Mouse (Mus musculus) C2C12 (cell line): ENCODE measurements around the gene Csrnp1. TPM values are rescaled to one million over a fixed set of nuclear protein-coding genes. Genes with fewer than 3 reads are reported as not detected.

Source experiments
- H3K27me3 ChIP-seq: one replicate; pipeline ENCODE4 v1.6.1; 2011; ENCODE audit not compliant: control insufficient read depth, insufficient read depth, insufficient read length
- H3K36me3 ChIP-seq: one replicate; pipeline ENCODE4 v1.6.1; 2011; ENCODE audit not compliant: control insufficient read depth, insufficient read depth
- H3K4me3 ChIP-seq: one replicate; pipeline ENCODE4 v1.5.1; 2011; ENCODE audit warnings: mild to moderate bottlenecking, control low read depth; ENCODE audit not compliant: poor library complexity, insufficient read depth, severe bottlenecking
- H3K79me2 ChIP-seq: one replicate; pipeline ENCODE4 v1.6.1; 2011; ENCODE audit not compliant: control insufficient read depth, insufficient read depth
- H3K79me3 ChIP-seq: one replicate; pipeline ENCODE4 v1.6.1; 2011; ENCODE audit warnings: low read depth, control low read depth
- H3ac ChIP-seq: one replicate; pipeline ENCODE3; 2011; ENCODE audit warnings: low read depth; ENCODE audit not compliant: control insufficient read depth, insufficient read length
- CEBPB ChIP-seq: IDR thresholded peaks from one replicate; pipeline ENCODE4 v1.6.1; 2011; ENCODE audit warnings: low read depth, mild to moderate bottlenecking, control low read depth, moderate library complexity
- CTCF ChIP-seq: IDR thresholded peaks from one replicate; pipeline ENCODE4 v1.5.1; 2011; ENCODE audit not compliant: control insufficient read depth, insufficient read depth, insufficient read length
- FOSL1 ChIP-seq: IDR thresholded peaks from one replicate; pipeline ENCODE4 v1.8.0; 2011; ENCODE audit warnings: mild to moderate bottlenecking, low read length; ENCODE audit not compliant: poor library complexity, insufficient read depth, severe bottlenecking
- MAX ChIP-seq: IDR thresholded peaks from one replicate; pipeline ENCODE4 v1.6.1; 2011; ENCODE audit warnings: mild to moderate bottlenecking, control low read depth
- MYOD1 ChIP-seq: IDR thresholded peaks from one replicate; pipeline ENCODE4 v1.6.1; 2011; ENCODE audit warnings: low read depth; ENCODE audit not compliant: control insufficient read depth, insufficient read length
- MYOG ChIP-seq: IDR thresholded peaks from one replicate; pipeline ENCODE4 v1.6.1; 2011; ENCODE audit not compliant: control insufficient read depth, insufficient read length; ENCODE audit errors: extremely low read depth
- USF1 ChIP-seq: IDR thresholded peaks from one replicate; pipeline ENCODE4 v1.6.1; 2011; ENCODE audit warnings: low read depth, mild to moderate bottlenecking, control low read depth, moderate library complexity
- polyA plus RNA-seq: library from polyadenylated mRNA; unstranded; fragments of >200 nt; fragmentation: generic; extraction: Trizol; gene quantifications from one replicate; pipeline ENCODE4 v1.2.1, GENCODE M21; 2012; ENCODE audit warnings: missing spikeins

Csrnp1 gene
- polyA plus RNA-seq, 1 experiment: 21.2 TPM

- Histone ChIP-seq H3K36me3 (no peaks in the 10 kb centered on the region), H3K79me3 (no peaks in the 10 kb centered on the region), H3ac (no peak overlapping the region), H3K4me3 (no peak overlapping the region), H3K79me2 (no peaks in the 10 kb centered on the region), H3K27me3 (no peaks in the 10 kb centered on the region)
- no peak for TF ChIP-seq MYOG
- TF ChIP-seq USF1: no peak
- no peak for TF ChIP-seq CTCF
- no peak for TF ChIP-seq MAX
- TF ChIP-seq FOSL1: no peak
- TF ChIP-seq CEBPB: no peak
Observed at GRCm38 (mm10) chr9:119958835-119959234, 25.6 kb downstream of the Csrnp1 start.

DNA sequence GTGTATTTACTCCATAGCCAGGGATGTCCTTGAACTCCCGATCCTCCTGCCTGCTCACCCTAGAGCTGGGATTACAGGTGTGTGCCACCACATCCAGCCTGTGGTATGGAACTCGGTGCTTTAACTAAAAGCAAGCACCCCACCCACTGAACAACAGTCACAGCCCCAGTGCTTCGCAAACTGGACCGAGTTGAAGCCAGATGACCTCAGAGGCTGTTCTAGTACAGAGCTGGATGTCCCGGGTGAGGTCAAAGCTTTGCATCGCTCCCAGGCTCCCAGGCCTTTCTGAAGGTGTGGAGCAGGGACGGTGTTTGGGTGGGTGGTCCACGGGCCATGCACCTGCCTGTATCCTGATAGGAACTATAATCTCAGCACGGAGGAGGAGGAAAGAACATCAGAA, 33.1 kb downstream of the Csrnp1 start:
- Histone ChIP-seq H3ac (no peak overlapping the region), H3K36me3 (no peaks in the 10 kb centered on the region), H3K4me3 (no peak overlapping the region), H3K79me3 (no peaks in the 10 kb centered on the region), H3K79me2 (no peaks in the 10 kb centered on the region), H3K27me3 (peaks cover 9% of the 10 kb centered on the region)
- TF ChIP-seq MAX: no peak
- TF ChIP-seq CTCF: no peak
- no peak for TF ChIP-seq CEBPB
- no peak for TF ChIP-seq USF1

- TF ChIP-seq MYOD1 (no peak), MAX (no peak), MYOG (no peak), CTCF (no peak), USF1 (no peak), FOSL1 (no peak), CEBPB (no peak)
- Histone ChIP-seq H3K79me2 (no peaks in the 10 kb centered on the region), H3K79me3 (no peaks in the 10 kb centered on the region), H3K27me3 (peaks cover 9% of the 10 kb centered on the region), H3K36me3 (no peaks in the 10 kb centered on the region), H3ac (no peak overlapping the region), H3K4me3 (no peak overlapping the region)
Observed at GRCm38 (mm10) chr9:119950434-119950833, 34.0 kb downstream of the Csrnp1 start.

GRCm38 (mm10) chr9:119948804-119949203, 35.7 kb downstream of the Csrnp1 start:
- Histone ChIP-seq H3K27me3 (peaks cover 9% of the 10 kb centered on the region), H3K79me3 (no peaks in the 10 kb centered on the region), H3K36me3 (no peaks in the 10 kb centered on the region), H3K4me3 (no peak overlapping the region), H3K79me2 (no peaks in the 10 kb centered on the region), H3ac (no peak overlapping the region)
- TF ChIP-seq USF1 (no peak), MYOD1 (no peak)

GRCm38 (mm10) chr9:119945173-119945900, 39.1 kb downstream of the Csrnp1 start:
- Histone ChIP-seq H3K79me2 (no peaks in the 10 kb centered on the region), H3K79me3 (no peaks in the 10 kb centered on the region), H3K36me3 (no peaks in the 10 kb centered on the region), H3ac (no peak overlapping the region), H3K4me3 (no peak overlapping the region), H3K27me3 (peaks cover 5% of the 10 kb centered on the region)
- TF ChIP-seq MYOG: no peak
- no peak for TF ChIP-seq CEBPB
- TF ChIP-seq MYOD1: no peak
- TF ChIP-seq MAX: no peak
- no peak for TF ChIP-seq FOSL1
- TF ChIP-seq CTCF: peak; percentile 11
- TF ChIP-seq USF1: no peak

- Histone ChIP-seq H3K79me2 (no peaks in the 10 kb centered on the region), H3K27me3 (no peaks in the 10 kb centered on the region), H3K79me3 (no peaks in the 10 kb centered on the region), H3ac (no peak overlapping the region), H3K4me3 (no peak overlapping the region), H3K36me3 (no peaks in the 10 kb centered on the region)
- no peak for TF ChIP-seq USF1
Observed at GRCm38 (mm10) chr9:119943326-119943725, 41.1 kb downstream of the Csrnp1 start.
